Mouse (Mus musculus) olfactory bulb, adult 2 months (tissue): ENCODE measurements around the gene Cacna1c. TPM values are rescaled to one million over a fixed set of nuclear protein-coding genes. Genes with fewer than 3 reads are reported as not detected.

Experiments
- H3K27ac ChIP-seq: fragments of 200-500 bp; 2 replicates; pipeline ENCODE4 v1.5.1; 2012; ENCODE audit warnings: low read depth, low read length; ENCODE audit not compliant: insufficient read depth
- H3K4me1 ChIP-seq: fragments of 200-500 bp; 2 replicates; pipeline ENCODE4 v1.6.1; 2012; ENCODE audit warnings: low read length; ENCODE audit not compliant: control insufficient read depth, insufficient read depth
- H3K4me3 ChIP-seq: fragments of 200-500 bp; 2 replicates; pipeline ENCODE4 v1.5.1; 2012; ENCODE audit warnings: mild to moderate bottlenecking, low read depth, low read length, moderate library complexity; ENCODE audit not compliant: insufficient read depth
- CTCF ChIP-seq: fragments of 200-500 bp; IDR thresholded peaks from 2 replicates; pipeline ENCODE4 v1.5.1; 2012; ENCODE audit warnings: low read depth, mild to moderate bottlenecking, low read length, moderate library complexity; ENCODE audit not compliant: insufficient read depth
- POLR2A ChIP-seq: fragments of 200-500 bp; IDR thresholded peaks from 2 replicates; pipeline ENCODE4 v1.6.1; 2012; ENCODE audit warnings: mild to moderate bottlenecking, low read depth, low read length, moderate library complexity; ENCODE audit not compliant: insufficient read depth
- WGBS: fragments of 180-500 bp; shearing (Covaris S2); methylation state at CpG from one replicate; pipeline ENCODE4 v1.1.7; 2018; 5-methylcytosine and 5-hydroxymethylcytosine counted together
- polyA plus RNA-seq: library from polyadenylated mRNA; stranded (reverse); fragments of >200 nt; gene quantifications from 2 replicates; pipeline ENCODE4 v1.2.4, GENCODE M21; 2012; ENCODE audit warnings: low replicate concordance; ENCODE audit not compliant: missing spikeins, insufficient read depth, insufficient read length

Cacna1c gene
- polyA plus RNA-seq, 1 experiment: 35.8 TPM

DNA sequence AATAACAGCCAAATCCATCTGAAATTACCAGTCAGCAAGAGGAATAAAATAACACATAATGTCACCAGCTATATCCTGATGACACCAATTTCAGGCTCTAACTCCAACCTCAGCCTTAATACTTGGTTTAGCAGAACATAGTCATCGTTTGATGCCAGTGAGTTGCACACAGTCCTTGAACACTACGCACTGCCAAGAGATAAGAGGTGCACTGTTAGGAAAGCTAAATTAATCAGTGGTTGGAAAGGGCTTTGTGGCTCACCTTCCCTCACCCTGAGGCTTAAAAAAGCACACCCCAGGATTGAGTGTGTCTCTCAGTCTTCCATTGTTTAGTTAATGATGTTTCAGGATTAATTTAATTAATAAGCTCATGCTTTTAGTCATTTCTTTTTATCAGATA, 16.0 kb downstream of the Cacna1c start:
- no peak for TF ChIP-seq POLR2A
- TF ChIP-seq CTCF: no peak
- Histone ChIP-seq H3K4me3 (no peak overlapping the region), H3K4me1 (peaks cover 7% of the 10 kb centered on the region; the same call in 1 of the 2 replicates), H3K27ac (no peak overlapping the region)
- WGBS: 92% methylated on average over 2 of the region's 2 CpGs

DNA sequence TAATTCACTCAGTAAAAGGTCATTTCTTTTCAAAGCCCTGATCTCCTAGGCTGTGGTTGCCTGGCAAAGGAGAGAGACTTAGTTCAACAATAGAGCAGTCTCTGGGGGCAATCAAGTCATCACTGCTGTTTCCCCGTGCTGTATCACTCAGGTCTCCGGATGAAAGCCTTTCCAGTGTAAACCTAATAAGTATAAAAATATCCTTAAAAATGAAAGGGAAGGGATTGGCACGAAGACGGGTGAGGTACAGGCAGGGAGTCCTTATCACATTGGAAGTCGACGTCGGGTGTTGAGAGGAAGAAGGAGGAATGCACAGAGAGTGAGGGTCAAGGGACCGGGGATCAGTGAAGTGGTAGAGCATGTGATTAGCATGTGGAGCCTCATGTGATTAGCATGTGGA, 19.1 kb downstream of the Cacna1c start:
- Histone ChIP-seq H3K27ac (no peak overlapping the region), H3K4me3 (no peak overlapping the region), H3K4me1 (peaks cover 10% of the 10 kb centered on the region)
- 49% methylated on average over 8 of the region's 8 CpGs for WGBS
- TF ChIP-seq CTCF (no peak), POLR2A (no peak)

DNA sequence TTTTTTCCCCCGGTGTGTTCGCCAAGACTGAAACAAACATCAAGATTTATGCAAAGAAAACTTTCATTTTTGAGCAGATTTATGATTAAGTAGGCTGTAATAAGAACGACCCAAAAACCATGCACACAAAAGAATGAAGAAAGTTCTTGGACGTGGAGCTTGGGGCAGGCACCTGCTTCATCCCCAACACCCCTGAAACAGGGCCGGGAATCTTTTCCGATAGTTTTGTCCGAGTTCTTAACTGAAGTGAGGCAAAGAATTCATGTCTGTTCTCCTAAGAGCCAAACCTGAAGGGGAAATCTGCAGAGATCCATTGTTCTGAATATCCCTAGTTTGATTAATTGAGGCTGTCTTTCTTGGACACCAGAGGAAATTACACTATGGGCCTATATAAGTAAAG, 20.1 kb downstream of the Cacna1c start:
- Histone ChIP-seq H3K4me3 (no peak overlapping the region; the same call in 1 of the 2 replicates), H3K27ac (no peak overlapping the region), H3K4me1 (peaks cover 10% of the 10 kb centered on the region)
- TF ChIP-seq CTCF: no peak
- TF ChIP-seq POLR2A: no peak
- WGBS: 52% methylated on average over 7 of the region's 7 CpGs

DNA sequence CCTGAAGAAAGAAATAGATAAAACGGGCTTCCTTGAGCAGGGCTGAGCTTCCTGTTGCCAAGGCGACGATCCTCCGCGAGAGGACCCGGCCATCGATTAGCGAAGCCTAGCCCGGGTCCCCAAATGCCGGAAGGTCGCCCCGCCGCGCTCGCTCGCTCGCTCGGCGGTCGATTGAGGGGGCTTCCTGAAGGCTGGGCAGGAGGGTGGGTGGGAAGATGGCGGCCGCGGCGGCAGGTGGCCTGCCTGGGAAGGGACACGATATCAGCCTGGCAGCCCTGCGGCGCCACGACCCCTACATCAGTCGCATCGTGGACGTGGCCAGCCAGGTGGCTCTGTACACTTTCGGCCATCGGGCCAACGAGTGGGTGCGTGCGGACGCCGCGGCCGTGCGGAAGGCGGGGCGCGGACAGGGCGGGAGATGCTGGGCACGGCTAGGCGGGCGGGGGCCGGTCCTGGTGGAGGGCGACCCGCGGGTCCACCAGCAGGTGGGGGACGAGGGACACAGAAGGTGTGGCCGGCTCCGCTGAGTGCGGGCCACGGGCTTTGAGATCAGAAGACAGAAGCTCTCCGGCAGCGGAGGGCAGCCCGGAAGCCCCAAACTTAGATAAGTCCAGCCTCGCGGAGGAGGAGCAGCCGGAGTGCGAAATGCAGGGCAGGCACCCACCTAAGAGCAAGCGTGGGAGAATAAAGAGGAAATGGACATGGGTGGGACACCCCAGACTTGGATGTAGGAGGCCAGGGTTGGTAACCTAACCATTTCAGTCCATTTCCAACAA, 21.0 kb downstream of the Cacna1c start, which contains the start of gene Dcp1b:
Gene Dcp1b, plus strand, starts transcription at position 176 of the 776 bp plus-strand sequence.
- Histone ChIP-seq H3K27ac (peak within 1 kb of the TSS; percentile 82), H3K4me3 (peak within 1 kb of the TSS; percentile 69), H3K4me1 (peaks cover 10% of the 10 kb centered on the region)
- TF ChIP-seq CTCF (no peak), POLR2A (peak; percentile 83)
- under 1% methylated on average over 65 of the region's 65 CpGs for WGBS

DNA sequence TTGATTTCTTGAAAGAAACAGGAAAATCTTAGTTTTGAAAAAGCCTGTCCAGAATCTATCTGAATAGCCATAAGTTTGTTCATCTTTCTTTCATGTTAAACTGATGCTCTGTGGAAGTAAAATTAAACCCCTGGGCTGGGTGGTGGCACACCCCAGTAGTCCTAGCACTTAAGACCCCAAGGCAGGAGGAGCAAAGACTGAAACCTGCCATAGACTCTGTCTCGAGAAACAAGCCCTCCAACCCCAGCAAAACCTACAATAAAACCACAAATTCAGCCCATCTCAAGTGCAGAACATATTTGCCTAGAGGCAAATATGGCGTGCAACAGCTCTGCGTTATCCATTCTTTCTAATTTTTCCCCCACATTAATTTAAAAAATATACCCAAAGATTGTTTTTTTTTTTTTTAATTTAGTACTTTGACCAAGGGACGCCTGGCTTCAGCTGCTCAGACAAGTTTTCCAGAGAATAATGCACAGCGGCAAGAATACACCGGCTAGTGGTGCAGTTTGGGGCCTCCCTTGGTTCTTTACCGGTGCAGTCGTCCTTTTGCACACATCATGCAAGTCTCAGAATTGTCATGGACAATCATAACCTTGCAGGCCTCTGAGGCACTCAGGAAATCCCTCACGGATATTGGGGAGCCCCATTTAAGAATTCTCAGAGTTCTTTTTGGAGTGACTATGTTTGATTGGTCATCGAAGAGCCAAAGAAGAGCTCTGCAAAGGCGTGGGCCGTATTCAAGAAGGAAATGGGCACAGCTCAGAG, 21.7 kb downstream of the Cacna1c start:
- 49% methylated on average over 12 of the region's 12 CpGs for WGBS
- H3K27ac ChIP-seq: peak overlapping the region; percentile 58; the same call in 1 of the 2 replicates

DNA sequence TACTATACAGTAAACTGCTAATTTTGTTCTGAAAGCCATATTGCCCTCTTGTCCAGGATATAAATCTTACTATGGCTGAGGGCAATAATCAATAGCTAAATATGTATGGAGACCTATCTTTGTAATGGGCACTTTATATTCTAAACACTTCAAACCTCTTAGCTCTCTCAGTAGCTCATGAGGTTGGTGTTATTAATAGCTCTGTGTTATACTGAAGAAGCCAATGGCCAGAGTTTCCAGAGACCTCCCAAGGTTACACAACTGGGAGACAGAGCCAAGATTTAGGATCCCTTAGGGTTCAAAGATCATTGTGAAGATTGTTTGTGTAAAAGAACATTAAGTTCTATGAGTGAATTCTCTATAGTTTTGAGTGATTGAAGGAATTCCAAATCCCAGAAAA, 30.5 kb downstream of the Cacna1c start:
- H3K4me1 ChIP-seq: no peaks in the 10 kb centered on the region
- no peak overlapping the region for H3K27ac ChIP-seq
- H3K4me3 ChIP-seq: no peak overlapping the region
- TF ChIP-seq POLR2A (no peak), CTCF (no peak)

More for the DNA sequence above, 21.7 kb downstream of the Cacna1c start:
- Histone ChIP-seq H3K4me1 (peaks cover 10% of the 10 kb centered on the region), H3K4me3 (peak overlapping the region; percentile 69)
- no peak for TF ChIP-seq POLR2A
- no peak for TF ChIP-seq CTCF

DNA sequence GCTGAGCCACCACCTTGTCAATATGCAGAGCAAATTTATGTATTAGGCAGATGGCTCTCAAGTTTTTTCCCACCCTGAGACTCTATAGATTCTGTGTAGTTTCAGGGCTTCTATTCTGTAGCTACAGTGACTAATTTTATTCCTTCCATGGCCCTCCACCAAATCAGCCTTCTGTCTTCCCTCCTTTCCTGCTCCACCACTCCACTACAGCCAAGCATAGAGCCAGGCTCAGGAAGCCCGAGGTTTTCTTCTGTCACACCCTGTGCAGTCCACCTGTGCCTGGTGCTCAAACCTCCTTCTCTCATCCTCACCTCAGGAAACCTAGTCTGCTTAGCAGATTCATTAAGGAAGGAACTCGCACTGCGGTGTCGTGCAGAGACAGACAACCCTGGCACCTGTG, 51.1 kb downstream of the Cacna1c start:
- H3K4me1 ChIP-seq: no peaks in the 10 kb centered on the region
- WGBS: 78% methylated on average over 4 of the region's 4 CpGs

DNA sequence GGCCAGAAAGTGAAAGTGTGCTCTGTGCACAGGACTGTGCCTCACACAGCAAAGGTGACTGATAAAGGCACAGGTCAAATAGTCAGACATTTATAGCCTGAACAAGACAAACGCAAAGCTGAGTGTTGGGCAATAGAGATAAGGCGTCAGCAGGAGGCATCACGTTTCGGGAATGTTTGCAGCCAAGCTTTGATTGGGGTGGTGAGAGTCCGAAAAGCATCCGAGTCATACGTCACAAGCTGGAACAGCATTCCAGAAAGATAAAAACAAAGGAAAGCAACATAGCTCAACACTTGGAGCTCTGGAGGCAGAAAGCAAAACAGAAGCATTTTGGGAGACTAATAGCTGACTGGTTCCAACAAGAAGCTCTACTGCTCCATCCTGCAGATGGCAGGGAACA, 56.7 kb downstream of the Cacna1c start:
- 78% methylated on average over 7 of the region's 7 CpGs for WGBS
- TF ChIP-seq CTCF (no peak), POLR2A (no peak)
- no peak overlapping the region for H3K4me3 ChIP-seq
- H3K27ac ChIP-seq: no peak overlapping the region
- no peaks in the 10 kb centered on the region for H3K4me1 ChIP-seq

More for the DNA sequence above, 51.1 kb downstream of the Cacna1c start:
- Histone ChIP-seq H3K27ac (no peak overlapping the region), H3K4me3 (no peak overlapping the region)
- no peak for TF ChIP-seq POLR2A
- TF ChIP-seq CTCF: no peak

DNA sequence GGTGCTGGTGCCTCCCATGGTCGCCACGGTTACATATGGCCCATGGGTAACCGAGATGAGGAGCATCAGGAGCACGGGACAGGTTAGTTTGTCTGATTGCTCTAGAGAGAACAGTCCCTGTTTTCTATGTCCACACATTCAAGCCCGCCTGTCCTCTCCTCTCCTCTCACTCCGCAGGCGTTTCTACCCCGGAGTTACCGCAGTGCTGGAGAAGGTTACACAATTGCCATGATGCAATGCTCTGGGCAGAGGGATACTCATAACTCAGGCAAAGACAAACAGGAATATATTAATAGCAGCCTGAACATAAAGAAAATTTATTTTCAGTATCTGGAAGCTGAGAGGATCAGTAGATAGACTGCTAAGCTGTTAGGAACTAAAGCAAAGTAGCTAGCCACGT, 58.5 kb downstream of the Cacna1c start:
- 87% methylated on average over 10 of the region's 10 CpGs for WGBS
- no peak for TF ChIP-seq CTCF
- no peak for TF ChIP-seq POLR2A
- Histone ChIP-seq H3K4me3 (no peak overlapping the region), H3K27ac (no peak overlapping the region), H3K4me1 (no peaks in the 10 kb centered on the region)
